Mouse (Mus musculus) embryonic fibroblast, embryonic 13.5 days (primary cell): ENCODE results near the gene Camp.

Source experiments
- CTCF ChIP-seq: IDR thresholded peaks from 2 replicates; pipeline ENCODE4 v1.5.1; 2011; ENCODE audit warnings: mild to moderate bottlenecking, control low read depth, low read length, moderate library complexity, borderline replicate concordance; ENCODE audit not compliant: insufficient read depth
- POLR2A ChIP-seq: IDR thresholded peaks from 2 replicates; pipeline ENCODE4 v1.6.1; 2011; ENCODE audit warnings: low read depth, mild to moderate bottlenecking, control low read depth, low read length, moderate library complexity

DNA sequence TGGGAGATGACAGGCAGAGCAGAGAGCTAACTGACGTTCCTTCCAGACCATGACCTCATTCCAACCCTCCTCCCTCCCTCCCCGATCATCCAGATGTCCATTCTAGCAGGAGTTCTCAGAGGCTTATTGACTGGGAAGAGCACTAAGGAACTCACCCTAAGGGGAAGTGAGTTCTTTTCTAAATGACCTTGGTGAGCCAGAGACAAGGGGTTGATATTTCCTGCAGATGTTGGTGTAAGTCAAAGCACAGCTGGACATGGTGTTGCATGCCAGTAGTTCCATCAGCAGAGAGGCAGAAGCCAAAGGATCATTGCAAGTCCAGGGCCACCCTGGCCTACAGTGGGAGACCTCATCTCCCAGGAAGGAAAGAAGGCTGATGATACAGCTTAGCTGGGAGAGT is 48.6 kb upstream of the Camp start:
- no peak for TF ChIP-seq POLR2A
- TF ChIP-seq CTCF = no peak
